Mouse (Mus musculus) intestine, embryonic 16.5 days (tissue): ENCODE data around the gene Med21. TPM values are rescaled to one million over a fixed set of nuclear protein-coding genes. Genes with fewer than 3 reads are reported as not detected.

Experiments
- ATAC-seq: fragments of 200-750 bp; cut with Nextera tagmentation; 2 replicates; pipeline ENCODE4 v1.8.0; 2017; ENCODE audit warnings: moderate TSS enrichment, moderate library complexity
- H3K27ac ChIP-seq: fragments of 300-500 bp; sonication (generic); 2 replicates; pipeline ENCODE4 v1.5.1; 2014; ENCODE audit warnings: mild to moderate bottlenecking, low read length
- H3K27me3 ChIP-seq: fragments of 300-500 bp; sonication (generic); replicated peaks from 2 replicates; pipeline ENCODE4 v1.6.1; 2014; ENCODE audit warnings: low read length, control low read depth, mixed read lengths; ENCODE audit not compliant: control insufficient read depth, insufficient read depth
- H3K36me3 ChIP-seq: fragments of 300-500 bp; sonication (generic); 2 replicates; pipeline ENCODE4 v1.6.1; 2014; ENCODE audit warnings: low read length, control low read depth; ENCODE audit not compliant: control insufficient read depth, insufficient read depth
- H3K4me1 ChIP-seq: fragments of 300-500 bp; sonication (generic); 2 replicates; pipeline ENCODE4 v1.6.1; 2014; ENCODE audit warnings: low read length, control low read depth, mixed read lengths; ENCODE audit not compliant: control insufficient read depth, insufficient read depth
- H3K4me2 ChIP-seq: fragments of 300-500 bp; sonication (generic); 2 replicates; pipeline ENCODE4 v1.6.1; 2014; ENCODE audit warnings: low read depth, low read length, control low read depth
- H3K4me3 ChIP-seq: fragments of 300-500 bp; sonication (generic); 2 replicates; pipeline ENCODE4 v1.5.1; 2014; ENCODE audit warnings: mild to moderate bottlenecking, low read length
- H3K9ac ChIP-seq: fragments of 300-500 bp; sonication (generic); 2 replicates; pipeline ENCODE4 v1.6.1; 2014; ENCODE audit warnings: low read depth, low read length
- H3K9me3 ChIP-seq: fragments of 300-500 bp; sonication (generic); 2 replicates; pipeline ENCODE4 v1.6.1; 2016; ENCODE audit warnings: low read length, control low read depth; ENCODE audit not compliant: control insufficient read depth
- WGBS: fragments of 180-500 bp; shearing (Covaris S2); extraction: QIAGEN DNeasy Blood & Tissue Kit; methylation state at CpG from one replicate; pipeline ENCODE4 v1.1.7; 2014; 5-methylcytosine and 5-hydroxymethylcytosine counted together
- polyA plus RNA-seq: library from polyadenylated mRNA; unstranded; fragments of >200 nt; fragmentation: Nextera tagmentation; extraction: Ambion mirVana; gene quantifications from 2 replicates; pipeline ENCODE4 v1.2.1, GENCODE M21; 2015

Gene Med21
- polyA plus RNA-seq, 1 experiment from 2014 or later: 110 TPM

DNA sequence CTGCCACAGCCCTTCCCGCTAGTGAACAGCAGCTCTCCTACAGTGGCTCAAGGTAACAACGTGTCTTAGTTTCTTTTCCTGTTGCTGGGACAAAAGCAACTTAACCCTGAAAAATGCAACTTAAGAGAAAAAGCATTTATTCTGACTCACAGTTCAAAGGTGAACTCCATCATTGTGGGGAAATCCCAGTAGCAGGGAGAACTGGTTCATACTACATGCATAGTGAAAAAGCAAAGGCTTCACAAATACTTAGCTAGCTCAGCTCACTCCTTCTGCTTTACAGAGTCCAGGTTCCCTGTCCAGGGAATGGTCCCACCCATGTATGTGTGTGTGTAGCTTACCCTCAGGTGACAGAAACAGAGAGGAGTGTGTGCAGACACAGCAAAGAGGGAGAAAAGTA lies 25.7 kb upstream of the Med21 start:
- H3K9ac ChIP-seq: no peak overlapping the region
- H3K27ac ChIP-seq: no peak overlapping the region
- ATAC-seq: peak; percentile 60
- 81% methylated on average over 2 of the region's 2 CpGs for WGBS
- H3K4me3 ChIP-seq: no peak overlapping the region
- H3K4me1 ChIP-seq: no peaks in the 10 kb centered on the region
- H3K36me3 ChIP-seq: peaks cover 19% of the 10 kb centered on the region
- H3K4me2 ChIP-seq: no peak overlapping the region
- no peaks in the 10 kb centered on the region for H3K27me3 ChIP-seq
- H3K9me3 ChIP-seq: no peaks in the 10 kb centered on the region

DNA sequence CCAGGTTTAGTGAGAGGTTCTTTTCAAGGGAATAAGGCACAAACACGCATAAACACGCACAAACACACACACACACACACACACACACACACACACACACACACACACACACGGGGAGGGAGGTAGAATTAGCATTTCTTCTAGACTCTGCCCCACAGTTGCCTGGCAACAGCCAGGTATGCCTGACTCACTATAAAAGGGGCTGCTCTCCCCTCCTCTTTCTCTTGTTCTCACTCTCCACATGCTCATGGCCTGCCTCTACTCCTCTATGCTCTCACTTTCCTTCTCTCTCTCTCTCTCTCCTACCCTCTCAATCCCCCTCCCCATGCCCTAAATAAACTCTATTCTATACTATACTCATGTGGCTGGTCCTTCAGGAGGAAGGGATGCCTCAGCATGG lies 14.2 kb upstream of the Med21 start:
- 84% methylated on average over 2 of the region's 3 CpGs for WGBS
- H3K9me3 ChIP-seq: no peaks in the 10 kb centered on the region
- ATAC-seq: no peak
- H3K27me3 ChIP-seq: no peaks in the 10 kb centered on the region
- no peaks in the 10 kb centered on the region for H3K36me3 ChIP-seq
- peaks cover 2% of the 10 kb centered on the region for H3K4me1 ChIP-seq
- no peak overlapping the region for H3K4me2 ChIP-seq
- no peak overlapping the region for H3K27ac ChIP-seq
- no peak overlapping the region for H3K4me3 ChIP-seq
- H3K9ac ChIP-seq: no peak overlapping the region

DNA sequence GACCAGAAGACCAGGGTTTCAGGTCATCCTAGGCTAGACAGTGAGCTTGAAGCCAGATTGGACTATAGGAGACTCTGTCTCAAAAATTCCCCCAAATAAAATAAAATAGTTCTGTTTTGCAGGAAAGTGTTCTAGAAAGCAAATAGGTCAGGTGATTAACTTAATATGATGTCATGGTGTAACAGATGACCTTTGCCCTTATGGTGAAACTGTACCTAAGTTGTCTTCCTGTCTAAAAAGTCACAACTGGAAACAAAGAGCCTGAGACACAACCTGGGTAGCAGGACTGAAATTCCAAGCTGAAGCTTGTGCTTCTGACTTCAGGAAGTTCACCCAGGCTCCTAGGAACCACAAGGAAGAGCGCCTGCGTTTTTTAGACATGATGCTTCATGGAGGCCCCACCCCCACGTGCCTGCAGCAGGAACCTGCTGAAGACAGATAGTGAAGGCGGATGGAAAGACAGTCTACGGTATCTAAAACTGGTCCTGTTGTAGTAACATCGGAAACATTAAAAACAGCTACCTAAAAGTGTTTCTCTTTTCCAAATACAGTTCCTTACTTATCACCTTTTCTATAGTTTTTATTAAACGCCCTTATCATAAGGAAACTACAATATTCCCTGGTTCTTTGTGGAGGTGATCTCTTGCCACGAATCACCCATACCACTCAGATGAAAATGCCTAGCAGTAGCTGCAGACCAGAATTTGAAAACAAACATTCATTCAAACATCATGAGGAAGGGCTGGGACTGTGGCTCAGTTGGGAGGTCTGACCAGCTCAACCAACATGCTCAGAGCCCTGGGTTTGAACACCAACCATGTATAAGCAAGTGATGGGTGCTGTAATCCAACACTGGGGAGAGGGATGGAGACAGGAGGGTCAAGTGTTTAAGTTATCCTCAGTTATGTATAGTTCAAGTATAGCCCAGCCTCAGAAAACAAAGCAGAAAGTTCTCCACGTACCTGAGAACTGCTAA lies 12.3 kb upstream of the Med21 start:
- H3K27me3 ChIP-seq: no peaks in the 10 kb centered on the region
- no peaks in the 10 kb centered on the region for H3K36me3 ChIP-seq
- ATAC-seq: no peak
- H3K27ac ChIP-seq: no peak overlapping the region
- no peak overlapping the region for H3K4me3 ChIP-seq
- no peak overlapping the region for H3K4me2 ChIP-seq
- 72% methylated on average over 9 of the region's 9 CpGs for WGBS
- no peaks in the 10 kb centered on the region for H3K9me3 ChIP-seq
- peaks cover 7% of the 10 kb centered on the region for H3K4me1 ChIP-seq
- H3K9ac ChIP-seq: no peak overlapping the region

DNA sequence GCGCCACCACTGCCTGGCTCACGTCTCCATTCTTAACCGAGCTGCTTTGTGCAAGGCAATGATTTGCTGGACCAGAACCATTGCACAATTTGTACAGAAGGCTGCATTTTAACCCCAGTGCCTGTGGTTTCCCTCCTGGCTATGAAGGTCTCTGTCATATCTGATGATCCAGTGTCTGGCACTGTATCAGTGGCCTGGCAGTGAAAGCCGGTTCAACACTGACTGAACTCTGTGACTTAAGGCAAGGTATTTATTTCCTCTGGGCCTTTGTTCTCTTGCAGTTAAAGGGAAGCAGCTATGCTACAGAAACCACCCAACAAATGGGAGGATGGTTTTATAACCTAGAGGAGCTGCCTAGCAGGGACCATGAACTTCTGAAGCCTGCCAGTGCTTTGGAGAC lies 11.4 kb upstream of the Med21 start:
- Histone ChIP-seq H3K27me3 (no peaks in the 10 kb centered on the region), H3K36me3 (no peaks in the 10 kb centered on the region), H3K4me3 (no peak overlapping the region), H3K4me1 (peaks cover 7% of the 10 kb centered on the region), H3K4me2 (no peak overlapping the region), H3K9me3 (no peaks in the 10 kb centered on the region), H3K27ac (no peak overlapping the region), H3K9ac (no peak overlapping the region)
- WGBS: 82% methylated on average over 4 of the region's 4 CpGs
- no peak for ATAC-seq

DNA sequence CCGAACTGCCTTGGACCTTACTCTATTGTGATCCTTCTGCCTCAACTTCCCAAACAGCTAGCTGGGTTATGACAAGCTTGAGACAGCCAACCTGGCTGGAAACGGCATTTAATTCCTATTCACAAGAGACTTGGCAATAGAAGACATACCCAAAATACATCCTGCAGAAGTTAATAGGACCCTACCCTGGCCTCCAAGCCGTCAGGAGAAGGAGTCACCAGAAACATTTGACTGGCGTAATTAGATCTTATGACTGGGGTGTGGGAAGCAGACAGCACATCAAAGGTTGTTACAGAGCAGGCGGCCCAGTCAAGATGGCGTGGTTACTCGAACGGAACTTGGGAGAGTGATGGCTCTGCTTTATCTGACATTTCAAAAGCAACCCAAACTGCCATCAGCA lies 10.5 kb upstream of the Med21 start:
- no peaks in the 10 kb centered on the region for H3K36me3 ChIP-seq
- H3K27me3 ChIP-seq: no peaks in the 10 kb centered on the region
- no peaks in the 10 kb centered on the region for H3K9me3 ChIP-seq
- H3K27ac ChIP-seq: no peak overlapping the region
- H3K4me2 ChIP-seq: no peak overlapping the region
- peaks cover 7% of the 10 kb centered on the region for H3K4me1 ChIP-seq
- no peak overlapping the region for H3K9ac ChIP-seq
- 80% methylated on average over 8 of the region's 8 CpGs for WGBS
- ATAC-seq: no peak
- no peak overlapping the region for H3K4me3 ChIP-seq

DNA sequence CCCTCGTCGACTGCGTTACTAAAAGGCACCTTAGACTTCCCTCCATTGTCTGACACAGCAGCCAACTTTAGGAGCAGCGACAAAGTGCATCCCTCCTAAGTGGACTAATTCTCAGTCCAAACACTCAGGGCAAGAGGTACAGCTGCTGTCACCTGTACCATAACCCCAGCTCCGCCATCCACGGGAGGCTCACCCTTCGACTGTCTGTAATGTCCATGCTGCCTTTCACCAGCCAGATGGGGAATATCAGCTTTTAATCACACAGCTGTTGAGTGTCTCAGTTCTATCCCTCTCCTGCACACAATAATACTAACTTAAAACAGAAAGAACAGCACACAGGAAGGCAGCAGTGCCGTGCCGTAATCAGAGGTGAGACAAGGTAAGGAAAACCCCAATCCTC lies 9.9 kb upstream of the Med21 start:
- ATAC-seq: no peak
- no peaks in the 10 kb centered on the region for H3K36me3 ChIP-seq
- no peak overlapping the region for H3K27ac ChIP-seq
- H3K9me3 ChIP-seq: no peaks in the 10 kb centered on the region
- H3K4me1 ChIP-seq: peaks cover 7% of the 10 kb centered on the region
- no peaks in the 10 kb centered on the region for H3K27me3 ChIP-seq
- no peak overlapping the region for H3K4me2 ChIP-seq
- H3K4me3 ChIP-seq: no peak overlapping the region
- H3K9ac ChIP-seq: no peak overlapping the region
- 78% methylated on average over 9 of the region's 9 CpGs for WGBS

DNA sequence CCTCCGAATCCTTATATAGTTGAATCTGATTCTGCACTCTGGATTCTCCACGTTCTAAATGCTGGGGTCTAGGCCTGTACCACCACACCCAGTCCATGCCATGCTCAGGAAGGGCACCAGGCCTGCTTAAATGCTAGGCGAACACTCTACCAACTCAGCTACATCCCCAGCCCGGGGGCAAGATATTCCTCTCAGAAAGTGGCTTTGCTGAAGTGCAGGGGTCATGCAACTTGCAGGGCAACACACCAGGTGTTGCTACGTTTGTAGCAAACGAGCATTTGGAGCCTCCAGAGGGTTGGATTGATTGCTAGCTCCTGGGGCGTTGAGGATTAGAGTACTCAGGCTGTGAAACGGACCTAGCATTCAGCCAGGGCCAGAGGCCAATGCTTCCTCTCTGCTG lies 9.2 kb upstream of the Med21 start:
- H3K9ac ChIP-seq: peak overlapping the region; percentile 94; the same call in 1 of the 2 replicates
- no peaks in the 10 kb centered on the region for H3K9me3 ChIP-seq
- no peak overlapping the region for H3K27ac ChIP-seq
- WGBS: 59% methylated on average over 8 of the region's 8 CpGs
- no peaks in the 10 kb centered on the region for H3K27me3 ChIP-seq
- peak overlapping the region; percentile 77; the same call in 1 of the 2 replicates for H3K4me2 ChIP-seq
- no peaks in the 10 kb centered on the region for H3K36me3 ChIP-seq
- peaks cover 7% of the 10 kb centered on the region for H3K4me1 ChIP-seq
- ATAC-seq: no peak; the same call in 1 of the 2 replicates
- H3K4me3 ChIP-seq: peak overlapping the region; percentile 12; the same call in 1 of the 2 replicates

DNA sequence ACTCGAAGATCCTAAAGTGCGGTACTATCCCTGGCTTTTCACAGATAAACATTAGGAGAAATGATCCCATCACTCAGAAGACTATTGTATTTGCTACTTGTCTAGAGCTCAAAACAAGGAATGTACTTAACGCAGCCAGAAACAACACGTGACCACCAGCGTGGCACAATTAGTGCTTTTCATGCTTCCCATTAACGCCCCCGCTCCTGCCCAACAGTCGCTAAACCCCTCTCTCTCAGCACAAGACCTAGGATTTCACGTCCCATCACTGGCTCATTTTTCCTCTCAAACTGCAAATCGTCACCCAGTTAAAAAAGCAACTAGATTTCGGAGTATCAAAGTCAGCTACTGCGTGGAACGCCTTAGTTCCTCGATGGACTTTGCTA lies 8.7 kb upstream of the Med21 start:
- Histone ChIP-seq H3K36me3 (no peaks in the 10 kb centered on the region), H3K4me2 (peak overlapping the region; percentile 77), H3K27ac (peak overlapping the region; percentile 84; the same call in 1 of the 2 replicates), H3K4me3 (peak overlapping the region; percentile 84), H3K4me1 (peaks cover 7% of the 10 kb centered on the region), H3K9ac (peak overlapping the region; percentile 94), H3K9me3 (no peaks in the 10 kb centered on the region), H3K27me3 (no peaks in the 10 kb centered on the region)
- ATAC-seq: peak; percentile 4; the same call in 1 of the 2 replicates
- 14% methylated on average over 14 of the region's 14 CpGs for WGBS

DNA sequence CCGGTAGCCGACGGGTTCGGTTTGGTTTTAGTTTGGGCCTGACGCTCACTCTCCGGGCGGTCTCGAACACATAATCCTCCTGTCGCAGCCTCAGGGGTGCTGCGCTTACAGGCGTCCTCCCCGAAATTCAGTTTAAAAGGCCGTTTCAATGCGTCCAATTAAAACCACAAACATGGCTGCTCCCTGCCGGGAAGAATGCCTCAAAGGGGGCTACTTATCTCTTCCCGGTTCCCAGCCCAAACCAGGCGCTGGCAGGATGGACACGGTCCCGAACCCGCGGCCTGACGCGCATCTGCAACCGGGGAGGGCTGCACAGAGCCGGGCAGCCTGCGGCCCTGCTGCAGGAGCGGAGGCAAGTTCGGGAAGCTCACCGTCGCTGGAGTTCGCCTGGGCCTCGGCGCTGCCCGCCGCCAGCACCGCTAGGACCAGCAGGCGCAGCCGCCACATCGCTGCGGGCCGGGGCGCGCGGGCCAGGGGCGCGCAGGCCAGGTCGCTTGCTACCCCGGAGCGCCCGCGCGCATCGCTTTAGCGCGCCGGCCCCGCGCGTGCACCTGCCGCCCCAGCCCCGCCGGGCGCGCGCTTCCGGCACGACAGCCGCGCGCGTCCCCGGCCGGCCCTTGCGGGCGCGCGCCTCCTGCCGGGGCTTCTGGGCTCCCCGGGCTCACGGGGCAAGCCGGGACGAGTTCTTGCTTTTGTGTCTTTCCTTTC lies 8.2 kb upstream of the Med21 start:
- Histone ChIP-seq H3K4me3 (peak overlapping the region; percentile 84), H3K9ac (peak overlapping the region; percentile 94), H3K4me1 (peaks cover 7% of the 10 kb centered on the region), H3K36me3 (no peaks in the 10 kb centered on the region), H3K27me3 (no peaks in the 10 kb centered on the region), H3K9me3 (no peaks in the 10 kb centered on the region), H3K27ac (peak overlapping the region; percentile 84), H3K4me2 (peak overlapping the region; percentile 77)
- WGBS: under 1% methylated on average over 50 of the region's 82 CpGs
- ATAC-seq: peak; percentile 94
